In the genomic region with DNA sequence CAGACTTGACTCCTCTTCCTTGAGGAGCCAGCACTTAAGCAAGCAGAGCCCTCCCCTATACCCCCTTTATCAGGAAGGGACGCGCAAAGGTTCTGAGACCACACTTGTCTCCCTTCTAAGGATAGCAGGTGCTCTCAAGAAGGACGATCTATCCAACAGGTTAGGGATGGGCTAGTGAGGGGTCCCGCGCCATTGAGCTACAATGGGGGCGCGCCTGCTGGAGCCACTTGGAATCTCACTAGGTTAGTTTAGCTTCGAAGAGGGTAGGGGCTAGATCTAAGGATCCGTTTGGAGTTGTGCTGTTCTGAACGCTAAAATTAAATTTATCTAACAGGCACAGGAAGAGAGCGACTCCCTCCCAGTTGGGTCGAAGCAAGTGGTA, we compare ENCODE assay signal across 8 mouse cellular contexts. TPM values are rescaled to one million over a fixed set of nuclear protein-coding genes. Genes with fewer than 3 reads are reported as not detected.
DNase-seq lines count a peak whose midpoint lies in the region; ATAC-seq and TF ChIP-seq lines count a peak whose summit lies in the region.

No protein-coding gene starts in this region.

- no peak for TF ChIP-seq POLR2A in bone marrow macrophage, adult 2 months (IDR thresholded peaks at IDR 0.05; ENCODE audit: borderline replicate concordance, low read depth, low read length)

- TF ChIP-seq EP300 in heart, postnatal 0 days (IDR thresholded peaks at IDR 0.05; ENCODE audit: low read depth), result no peak

- H3K9me3 ChIP-seq in kidney, embryonic 16.5 days (ENCODE audit: low read length), result no peaks in the 10 kb centered on the region
- no peaks in the 10 kb centered on the region for H3K9me3 ChIP-seq in heart, postnatal 0 days (replicated peaks; ENCODE audit: control insufficient read depth, low read length)

- no peak for DNase-seq in kidney, postnatal 14 days
- DNase-seq in heart, postnatal 0 days (ENCODE audit: low spot score), result no peak
- no peak for DNase-seq in layer of hippocampus, postnatal 25 days (ENCODE audit: extremely low spot score in 1 of 2, low spot score in 1 of 2)
- no peak for DNase-seq in kidney, adult 11 months
- no peak for DNase-seq in cerebellum, postnatal 36 days

- H3K4me3 ChIP-seq in kidney, embryonic 16.5 days (ENCODE audit: low read length), result peak overlapping the region; percentile 85
- peak overlapping the region; percentile 99 for H3K4me3 ChIP-seq in bone marrow macrophage, adult 2 months (ENCODE audit: insufficient read depth, low read length)
- peak overlapping the region; percentile 98 for H3K4me3 ChIP-seq in heart, postnatal 0 days (ENCODE audit: low read depth, low read length)

- ATAC-seq in kidney, embryonic 16.5 days (ENCODE audit: low FRiP score, low TSS enrichment), result no peak; the same call in 1 of the 2 replicates
- no peak for ATAC-seq in heart, postnatal 0 days (ENCODE audit: insufficient read depth, low read depth)
- peak; percentile 46 for ATAC-seq in megakaryocyte-erythroid progenitor cell, adult 5-6 weeks (replicated peaks; ENCODE audit: low FRiP score, low TSS enrichment, poor library complexity, severe bottlenecking)

- no peaks in the 10 kb centered on the region for H3K36me3 ChIP-seq in kidney, embryonic 16.5 days (ENCODE audit: insufficient read depth, low read length)
- H3K36me3 ChIP-seq in heart, postnatal 0 days (replicated peaks; ENCODE audit: control insufficient read depth, insufficient read depth, low read length), result no peaks in the 10 kb centered on the region

- H3K27me3 ChIP-seq in kidney, embryonic 16.5 days (ENCODE audit: insufficient read depth, low read length), result peaks cover 2% of the 10 kb centered on the region; the same call in 1 of the 2 replicates
- no peaks in the 10 kb centered on the region for H3K27me3 ChIP-seq in heart, postnatal 0 days (ENCODE audit: control insufficient read depth, insufficient read depth, low read length)

- no peak for TF ChIP-seq CTCF in bone marrow macrophage, adult 2 months (IDR thresholded peaks at IDR 0.05; ENCODE audit: low read depth, low read length)
- no peak for TF ChIP-seq CTCF in heart, postnatal 0 days (IDR thresholded peaks at IDR 0.05; ENCODE audit: low read depth)

- H3K4me2 ChIP-seq in kidney, embryonic 16.5 days (replicated peaks; ENCODE audit: low read depth, low read length), result peak overlapping the region; percentile 95
- peak overlapping the region; percentile 91 for H3K4me2 ChIP-seq in heart, postnatal 0 days (ENCODE audit: low read depth, low read length)

- under 1% methylated on average over 12 of the region's 12 CpGs for WGBS in kidney, embryonic 16.5 days
- under 1% methylated on average over 12 of the region's 12 CpGs for WGBS in heart, postnatal 0 days

- peak overlapping the region; percentile 46; the same call in 1 of the 2 replicates for H3K27ac ChIP-seq in kidney, embryonic 16.5 days (ENCODE audit: low read length)
- H3K27ac ChIP-seq in bone marrow macrophage, adult 2 months (ENCODE audit: insufficient read depth, low read depth, low read length), result no peak overlapping the region
- H3K27ac ChIP-seq in heart, postnatal 0 days (ENCODE audit: low read depth), result peak overlapping the region; percentile 94

- peaks cover 32% of the 10 kb centered on the region for H3K4me1 ChIP-seq in kidney, embryonic 16.5 days (ENCODE audit: insufficient read depth, low read length)
- peaks cover 6% of the 10 kb centered on the region for H3K4me1 ChIP-seq in bone marrow macrophage, adult 2 months (ENCODE audit: control insufficient read depth, insufficient read depth, low read length)
- H3K4me1 ChIP-seq in heart, postnatal 0 days (ENCODE audit: control insufficient read depth, insufficient read depth), result peaks cover 23% of the 10 kb centered on the region

- H3K9ac ChIP-seq in kidney, embryonic 16.5 days (replicated peaks; ENCODE audit: low read length), result peak overlapping the region; percentile 85
- peak overlapping the region; percentile 76 for H3K9ac ChIP-seq in heart, postnatal 0 days (replicated peaks; ENCODE audit: low read depth, low read length)

RNA-seq across cellular contexts. Expression of gene Pip5k1b, which starts 0.9 kb away (rescaled TPM):
- polyA plus RNA-seq in kidney, embryonic 16.5 days (2015; fragmentation: Nextera tagmentation; extraction: Ambion mirVana), result 2.1 and 2.2 TPM in 2 replicates
- polyA plus RNA-seq in bone marrow macrophage, adult 2 months (2012; ENCODE audit: insufficient read depth, insufficient read length, missing spikeins), result not detected in 2 replicates
- 19.2 and 26.6 TPM in 2 replicates for total RNA-seq in heart, postnatal 0 days (2014; rRNA removed; ENCODE audit: low replicate concordance)
- polyA plus RNA-seq in heart, postnatal 0 days (2015; fragmentation: Nextera tagmentation; extraction: Ambion mirVana), result 12.2 and 14.0 TPM in 2 replicates
- total RNA-seq in megakaryocyte-erythroid progenitor cell, adult 5-6 weeks (2014; fragmentation: Nextera tagmentation), result 20.8 and 25.4 TPM in 2 replicates
- 8.4 and 10.6 TPM in 2 replicates for total RNA-seq in megakaryocyte-erythroid progenitor cell, adult 5-6 weeks (2017)
- 10 to 100 TPM; 63.7 to 64.4 TPM for total RNA-seq in layer of hippocampus, postnatal 25 days (2021)
